Mouse (Mus musculus): ENCODE results near the gene Adamts2. TPM values are rescaled to one million over a fixed set of nuclear protein-coding genes. Genes with fewer than 3 reads are reported as not detected.

Gene Adamts2
- polyA plus RNA-seq, 1 experiment from 2014 or later = 11.7 TPM

DNA sequence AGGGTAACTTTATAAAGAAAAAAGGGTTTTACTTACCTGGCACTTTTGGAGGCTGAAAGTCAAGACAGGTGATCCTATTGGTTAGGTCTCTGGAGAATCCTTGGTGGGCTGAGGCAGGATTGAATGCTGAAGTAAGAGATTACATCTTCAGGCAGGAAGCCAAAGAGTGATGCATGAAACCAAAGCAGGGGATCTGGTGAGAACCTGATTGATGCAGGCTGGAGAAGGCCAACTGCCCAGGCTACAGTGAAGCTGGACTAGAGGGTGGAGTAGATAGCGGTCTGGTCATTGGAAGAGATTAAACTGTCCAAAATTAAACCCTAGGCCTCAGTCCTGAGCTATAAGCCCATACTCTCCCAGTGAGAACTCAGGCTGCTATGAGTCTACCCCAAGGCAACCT, 69.0 kb downstream of the Adamts2 start:
- 100% methylated on average over 1 of the region's 1 CpGs for WGBS
- Histone ChIP-seq H3K9me3 (ENCODE audit: control insufficient read depth, low read depth, low read length) (no peaks in the 10 kb centered on the region), H3K9ac (replicated peaks; ENCODE audit: low read depth, low read length) (no peak overlapping the region), H3K4me1 (ENCODE audit: control insufficient read depth, insufficient read depth, low read length) (0 out of 2 replicates have a peak, but pooled peaks cover 3% of the 10 kb centered on the region), H3K4me2 (replicated peaks; ENCODE audit: low read depth, low read length) (no peak overlapping the region), H3K27me3 (ENCODE audit: control insufficient read depth, insufficient read depth, low read length) (no peaks in the 10 kb centered on the region), H3K36me3 (ENCODE audit: control insufficient read depth, insufficient read depth, low read length) (no peaks in the 10 kb centered on the region), H3K4me3 (ENCODE audit: low read depth, low read length) (no peak overlapping the region), H3K27ac (ENCODE audit: low read length) (no peak overlapping the region)
- no peak for ATAC-seq (ENCODE audit: insufficient number of reproducible peaks, insufficient read depth, low FRiP score, low read depth)

DNA sequence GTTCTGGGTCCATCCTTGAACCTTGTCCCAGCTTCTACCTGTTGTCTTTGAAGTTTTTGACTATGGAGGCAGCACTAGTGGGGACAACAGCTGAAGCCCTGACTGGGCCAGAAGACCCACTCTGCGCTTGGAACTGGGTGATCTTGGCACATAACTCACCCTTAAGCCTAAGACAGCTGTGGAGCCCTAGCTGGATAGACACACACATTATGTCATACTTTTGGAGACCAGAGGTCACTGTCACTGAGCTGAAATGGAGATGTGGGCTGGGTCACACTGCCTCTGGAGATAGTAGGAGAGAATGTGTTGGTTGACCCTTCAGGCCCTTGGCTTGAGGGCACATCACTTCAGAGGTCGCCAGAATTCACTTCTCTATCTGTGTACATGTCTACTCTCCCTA, 69.5 kb downstream of the Adamts2 start:
- H3K9ac ChIP-seq (replicated peaks; ENCODE audit: low read depth, low read length) = no peak overlapping the region
- no peak overlapping the region for H3K27ac ChIP-seq (ENCODE audit: low read length)
- no peaks in the 10 kb centered on the region for H3K36me3 ChIP-seq (ENCODE audit: control insufficient read depth, insufficient read depth, low read length)
- ATAC-seq (ENCODE audit: insufficient number of reproducible peaks, insufficient read depth, low FRiP score, low read depth) = no peak
- no peak overlapping the region for H3K4me3 ChIP-seq (ENCODE audit: low read depth, low read length)
- H3K27me3 ChIP-seq (ENCODE audit: control insufficient read depth, insufficient read depth, low read length) = no peaks in the 10 kb centered on the region
- H3K4me1 ChIP-seq (ENCODE audit: control insufficient read depth, insufficient read depth, low read length) = 0 out of 2 replicates have a peak, but pooled peaks cover 3% of the 10 kb centered on the region
- WGBS = 79% methylated on average over 2 of the region's 2 CpGs
- H3K9me3 ChIP-seq (ENCODE audit: control insufficient read depth, low read depth, low read length) = no peaks in the 10 kb centered on the region
- H3K4me2 ChIP-seq (replicated peaks; ENCODE audit: low read depth, low read length) = no peak overlapping the region

DNA sequence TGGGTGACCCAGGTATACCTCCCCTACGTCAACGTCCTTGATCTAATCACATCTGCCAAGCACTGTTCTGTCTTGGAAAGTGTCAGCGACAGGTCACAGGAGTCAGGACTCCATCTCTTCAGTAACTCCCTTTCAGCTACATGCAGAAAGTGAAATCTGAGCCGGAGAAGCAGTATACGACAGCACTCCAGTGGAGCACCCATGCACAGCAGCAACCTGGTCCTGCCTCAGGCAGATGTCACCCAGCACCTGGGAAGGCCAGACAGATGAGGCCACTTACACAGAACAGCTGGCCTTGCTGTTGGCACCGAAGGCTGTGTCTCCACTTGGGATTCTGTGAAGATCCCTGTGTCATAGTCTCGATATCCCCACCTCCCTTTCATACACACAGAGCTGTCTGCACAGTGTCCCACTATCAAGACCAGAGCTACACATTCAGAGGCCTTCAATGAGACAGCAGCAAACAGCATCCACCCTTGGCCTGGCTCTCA, 70.0 kb downstream of the Adamts2 start:
- Histone ChIP-seq H3K9ac (replicated peaks; ENCODE audit: low read depth, low read length) (no peak overlapping the region), H3K27me3 (ENCODE audit: control insufficient read depth, insufficient read depth, low read length) (no peaks in the 10 kb centered on the region), H3K4me2 (replicated peaks; ENCODE audit: low read depth, low read length) (no peak overlapping the region), H3K9me3 (ENCODE audit: control insufficient read depth, low read depth, low read length) (no peaks in the 10 kb centered on the region), H3K4me3 (ENCODE audit: low read depth, low read length) (no peak overlapping the region), H3K36me3 (ENCODE audit: control insufficient read depth, insufficient read depth, low read length) (no peaks in the 10 kb centered on the region), H3K27ac (ENCODE audit: low read length) (no peak overlapping the region), H3K4me1 (ENCODE audit: control insufficient read depth, insufficient read depth, low read length) (0 out of 2 replicates have a peak, but pooled peaks cover 3% of the 10 kb centered on the region)
- 64% methylated on average over 7 of the region's 7 CpGs for WGBS
- ATAC-seq (ENCODE audit: insufficient number of reproducible peaks, insufficient read depth, low FRiP score, low read depth) = no peak

DNA sequence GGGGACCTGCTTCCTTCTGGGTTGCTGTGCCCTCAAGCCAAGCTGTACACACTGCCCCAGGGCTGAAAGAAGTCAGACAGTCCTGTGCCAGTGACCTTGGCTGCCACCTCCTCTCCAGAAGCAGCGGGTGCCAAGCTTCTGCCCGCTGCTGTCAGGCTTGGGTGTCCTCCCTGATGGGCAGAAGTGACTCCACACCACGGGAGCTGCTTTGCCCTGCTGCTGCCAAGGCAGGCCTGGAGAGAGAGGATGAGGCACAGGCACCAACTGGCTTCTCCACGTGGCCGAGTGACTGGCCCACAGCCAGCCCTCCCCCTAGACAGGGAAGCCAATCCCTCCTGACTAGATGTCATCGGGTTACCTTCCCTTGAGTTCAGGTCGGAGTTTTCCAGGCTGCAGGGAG, 71.0 kb downstream of the Adamts2 start:
- Histone ChIP-seq H3K9ac (replicated peaks; ENCODE audit: low read depth, low read length) (no peak overlapping the region), H3K4me2 (replicated peaks; ENCODE audit: low read depth, low read length) (no peak overlapping the region), H3K36me3 (ENCODE audit: control insufficient read depth, insufficient read depth, low read length) (no peaks in the 10 kb centered on the region), H3K4me1 (ENCODE audit: control insufficient read depth, insufficient read depth, low read length) (0 out of 2 replicates have a peak, but pooled peaks cover 3% of the 10 kb centered on the region), H3K4me3 (ENCODE audit: low read depth, low read length) (no peak overlapping the region), H3K9me3 (ENCODE audit: control insufficient read depth, low read depth, low read length) (no peaks in the 10 kb centered on the region), H3K27ac (ENCODE audit: low read length) (no peak overlapping the region), H3K27me3 (ENCODE audit: control insufficient read depth, insufficient read depth, low read length) (no peaks in the 10 kb centered on the region)
- no peak for ATAC-seq (ENCODE audit: insufficient number of reproducible peaks, insufficient read depth, low FRiP score, low read depth)
- WGBS = 44% methylated on average over 7 of the region's 7 CpGs

DNA sequence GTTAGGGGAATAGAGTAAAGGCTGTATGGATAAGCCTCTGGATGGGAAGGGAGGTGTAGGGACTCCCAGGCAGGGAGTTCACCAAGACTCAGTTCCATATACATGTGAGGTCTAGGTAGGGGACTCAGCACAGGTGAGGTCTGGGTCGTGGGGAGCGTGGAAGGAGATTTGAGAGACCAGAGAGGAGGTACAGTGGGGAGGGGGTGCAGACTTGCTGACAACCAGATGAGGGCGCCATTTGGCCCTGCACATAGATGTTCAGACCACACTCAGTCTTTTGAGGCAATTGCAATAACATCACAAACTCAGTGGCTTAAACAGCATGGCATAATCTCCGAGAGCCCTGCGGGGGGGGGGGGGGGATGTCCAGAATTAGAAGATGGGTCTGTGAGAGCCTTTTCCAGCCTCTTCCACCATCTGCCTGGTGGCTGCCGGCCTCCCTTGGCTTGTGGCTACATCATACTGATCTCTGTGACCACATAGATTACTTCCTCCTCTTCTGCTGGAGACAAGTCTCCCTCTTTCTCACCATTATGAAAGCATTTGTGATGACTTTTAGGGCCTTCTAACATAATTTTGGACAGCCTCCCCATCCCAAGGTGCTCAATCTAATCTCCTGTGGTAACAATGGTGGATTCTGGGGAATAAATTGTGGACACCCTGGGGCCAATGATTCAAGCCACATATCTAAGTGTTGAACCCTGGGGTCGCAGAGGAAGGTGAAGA, 71.8 kb downstream of the Adamts2 start:
- H3K27ac ChIP-seq (ENCODE audit: low read length) = no peak overlapping the region
- H3K36me3 ChIP-seq (ENCODE audit: control insufficient read depth, insufficient read depth, low read length) = no peaks in the 10 kb centered on the region
- no peaks in the 10 kb centered on the region for H3K27me3 ChIP-seq (ENCODE audit: control insufficient read depth, insufficient read depth, low read length)
- WGBS = 60% methylated on average over 6 of the region's 7 CpGs
- H3K9me3 ChIP-seq (ENCODE audit: control insufficient read depth, low read depth, low read length) = no peaks in the 10 kb centered on the region
- H3K4me3 ChIP-seq (ENCODE audit: low read depth, low read length) = no peak overlapping the region
- no peak overlapping the region for H3K4me2 ChIP-seq (replicated peaks; ENCODE audit: low read depth, low read length)
- no peak for ATAC-seq (ENCODE audit: insufficient number of reproducible peaks, insufficient read depth, low FRiP score, low read depth)
- H3K4me1 ChIP-seq (ENCODE audit: control insufficient read depth, insufficient read depth, low read length) = 0 out of 2 replicates have a peak, but pooled peaks cover 3% of the 10 kb centered on the region
- no peak overlapping the region for H3K9ac ChIP-seq (replicated peaks; ENCODE audit: low read depth, low read length)

DNA sequence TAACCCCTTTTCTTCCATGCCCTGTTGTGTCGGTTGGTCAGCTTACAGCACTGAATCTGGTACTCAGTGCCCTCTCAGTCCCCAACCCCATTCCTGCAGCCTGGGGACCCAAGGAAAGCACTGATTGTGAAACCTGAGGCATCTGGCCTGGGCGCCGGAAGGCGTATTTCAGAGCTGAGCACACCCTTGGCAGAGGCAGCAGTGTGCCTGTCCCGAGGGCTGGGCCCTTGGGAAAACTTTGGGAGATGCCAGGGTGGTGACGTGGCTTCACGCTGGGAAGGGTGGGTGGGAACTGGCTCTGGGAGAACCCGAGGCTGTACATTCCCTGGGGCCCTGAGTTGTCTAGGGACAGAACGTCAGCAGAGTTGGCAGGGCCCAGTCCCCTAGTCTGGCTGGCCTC, 72.5 kb downstream of the Adamts2 start:
- H3K36me3 ChIP-seq (ENCODE audit: control insufficient read depth, insufficient read depth, low read length) = no peaks in the 10 kb centered on the region
- no peak overlapping the region for H3K4me2 ChIP-seq (replicated peaks; ENCODE audit: low read depth, low read length)
- no peaks in the 10 kb centered on the region for H3K9me3 ChIP-seq (ENCODE audit: control insufficient read depth, low read depth, low read length)
- H3K4me1 ChIP-seq (ENCODE audit: control insufficient read depth, insufficient read depth, low read length) = 0 out of 2 replicates have a peak, but pooled peaks cover 3% of the 10 kb centered on the region
- no peak overlapping the region for H3K4me3 ChIP-seq (ENCODE audit: low read depth, low read length)
- no peak overlapping the region for H3K27ac ChIP-seq (ENCODE audit: low read length)
- no peaks in the 10 kb centered on the region for H3K27me3 ChIP-seq (ENCODE audit: control insufficient read depth, insufficient read depth, low read length)
- no peak overlapping the region for H3K9ac ChIP-seq (replicated peaks; ENCODE audit: low read depth, low read length)
- 81% methylated on average over 9 of the region's 9 CpGs for WGBS
- ATAC-seq (ENCODE audit: insufficient number of reproducible peaks, insufficient read depth, low FRiP score, low read depth) = no peak

DNA sequence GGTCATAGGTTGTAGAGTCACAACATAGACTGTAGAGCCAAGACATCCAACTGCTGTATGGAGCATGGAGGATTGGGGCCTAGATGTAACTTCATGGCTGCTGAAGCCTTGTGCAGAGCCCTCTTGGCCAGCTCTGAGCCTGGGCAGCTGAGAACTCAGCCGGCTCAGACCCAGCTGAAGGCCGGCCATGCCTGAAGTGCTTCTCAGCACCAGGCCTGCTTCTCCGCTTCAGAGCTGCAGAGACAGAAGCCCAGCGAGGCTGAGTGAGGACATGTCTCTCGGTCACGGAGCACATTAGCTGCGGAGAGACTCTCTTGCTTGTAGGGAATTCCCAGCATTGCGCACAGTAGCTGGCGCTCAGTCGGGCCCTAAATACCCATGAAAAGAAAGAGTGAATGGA, 76.8 kb downstream of the Adamts2 start:
- no peaks in the 10 kb centered on the region for H3K36me3 ChIP-seq (ENCODE audit: control insufficient read depth, insufficient read depth, low read length)
- H3K4me1 ChIP-seq (ENCODE audit: control insufficient read depth, insufficient read depth, low read length) = no peaks in the 10 kb centered on the region
- no peaks in the 10 kb centered on the region for H3K27me3 ChIP-seq (ENCODE audit: control insufficient read depth, insufficient read depth, low read length)
- no peak for ATAC-seq (ENCODE audit: insufficient number of reproducible peaks, insufficient read depth, low FRiP score, low read depth)
- no peaks in the 10 kb centered on the region for H3K9me3 ChIP-seq (ENCODE audit: control insufficient read depth, low read depth, low read length)
- H3K27ac ChIP-seq (ENCODE audit: low read length) = no peak overlapping the region
- 89% methylated on average over 10 of the region's 10 CpGs for WGBS
- H3K4me2 ChIP-seq (replicated peaks; ENCODE audit: low read depth, low read length) = no peak overlapping the region
- no peak overlapping the region for H3K9ac ChIP-seq (replicated peaks; ENCODE audit: low read depth, low read length)
- H3K4me3 ChIP-seq (ENCODE audit: low read depth, low read length) = no peak overlapping the region

DNA sequence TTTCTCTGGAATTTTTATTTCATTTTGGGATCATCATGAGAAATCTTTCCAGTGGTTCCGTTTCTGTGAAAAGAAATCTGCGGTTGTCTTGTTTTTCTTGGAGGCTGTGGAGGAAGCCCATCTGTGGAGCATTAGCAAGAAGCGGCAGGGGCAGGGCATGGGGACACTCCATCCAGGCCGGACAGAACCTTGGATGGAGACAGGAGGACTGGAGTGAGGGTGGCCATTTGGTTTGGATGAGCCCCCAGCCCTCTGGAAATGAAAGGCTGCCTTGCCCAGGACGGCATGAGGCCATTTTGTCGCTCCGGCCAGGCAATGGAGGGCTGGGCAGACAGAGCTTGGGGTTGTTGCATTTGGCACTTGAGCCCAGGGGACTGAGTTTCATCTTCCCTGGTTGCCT, 80.1 kb downstream of the Adamts2 start:
- ATAC-seq (ENCODE audit: insufficient number of reproducible peaks, insufficient read depth, low FRiP score, low read depth) = no peak
- no peak overlapping the region for H3K9ac ChIP-seq (replicated peaks; ENCODE audit: low read depth, low read length)

DNA sequence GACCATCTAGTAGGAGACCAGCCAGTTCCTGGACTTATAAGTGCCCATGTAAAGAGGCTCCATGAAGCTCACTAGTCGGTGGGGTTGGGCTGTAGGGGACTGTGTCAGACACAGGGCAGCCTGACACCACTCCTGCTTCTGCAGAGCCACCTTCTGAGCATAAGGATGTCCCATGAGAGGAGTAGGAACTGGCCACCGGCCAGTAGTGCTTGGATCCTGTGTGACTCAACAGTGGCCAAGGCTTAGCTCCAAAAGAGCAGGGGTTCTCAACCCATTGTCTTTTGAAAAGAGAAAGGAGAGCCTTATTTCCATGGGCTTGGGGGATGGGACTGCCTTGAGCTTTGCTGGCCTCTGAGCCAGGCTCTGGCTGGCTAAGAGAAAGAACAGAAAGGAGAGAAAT, 81.9 kb downstream of the Adamts2 start:
- H3K9me3 ChIP-seq (ENCODE audit: control insufficient read depth, low read depth, low read length) = no peaks in the 10 kb centered on the region
- no peaks in the 10 kb centered on the region for H3K27me3 ChIP-seq (ENCODE audit: control insufficient read depth, insufficient read depth, low read length)
- 79% methylated on average over 2 of the region's 2 CpGs for WGBS
- H3K4me2 ChIP-seq (replicated peaks; ENCODE audit: low read depth, low read length) = no peak overlapping the region
- H3K4me3 ChIP-seq (ENCODE audit: low read depth, low read length) = no peak overlapping the region
- H3K36me3 ChIP-seq (ENCODE audit: control insufficient read depth, insufficient read depth, low read length) = no peaks in the 10 kb centered on the region
- H3K4me1 ChIP-seq (ENCODE audit: control insufficient read depth, insufficient read depth, low read length) = no peaks in the 10 kb centered on the region
- no peak overlapping the region for H3K9ac ChIP-seq (replicated peaks; ENCODE audit: low read depth, low read length)
- H3K27ac ChIP-seq (ENCODE audit: low read length) = no peak overlapping the region
- no peak for ATAC-seq (ENCODE audit: insufficient number of reproducible peaks, insufficient read depth, low FRiP score, low read depth)

More for the DNA sequence above, 80.1 kb downstream of the Adamts2 start:
- Histone ChIP-seq H3K4me2 (replicated peaks; ENCODE audit: low read depth, low read length) (no peak overlapping the region), H3K4me3 (ENCODE audit: low read depth, low read length) (no peak overlapping the region), H3K9me3 (ENCODE audit: control insufficient read depth, low read depth, low read length) (no peaks in the 10 kb centered on the region), H3K4me1 (ENCODE audit: control insufficient read depth, insufficient read depth, low read length) (no peaks in the 10 kb centered on the region), H3K27me3 (ENCODE audit: control insufficient read depth, insufficient read depth, low read length) (no peaks in the 10 kb centered on the region), H3K27ac (ENCODE audit: low read length) (no peak overlapping the region), H3K36me3 (ENCODE audit: control insufficient read depth, insufficient read depth, low read length) (no peaks in the 10 kb centered on the region)
- WGBS = 88% methylated on average over 7 of the region's 7 CpGs

All from stomach, embryonic 14.5 days (tissue).